Mouse (Mus musculus): ENCODE measurements around the gene Pdik1l. TPM values are rescaled to one million over a fixed set of nuclear protein-coding genes. Genes with fewer than 3 reads are reported as not detected.

The Pdik1l gene
- total and polyA plus RNA-seq, 2 experiments from 2014 or later, result 30.8 to 44.8 TPM

- peak; percentile 70 for DNase-seq (ENCODE audit: low spot score)
- H3K4me3 ChIP-seq (ENCODE audit: low read depth, low read length), result no peak overlapping the region
- no peak overlapping the region for H3K9ac ChIP-seq (replicated peaks; ENCODE audit: low read length, poor library complexity, severe bottlenecking)
- peak overlapping the region; percentile 34 for H3K4me2 ChIP-seq (ENCODE audit: low read depth, low read length, poor library complexity, severe bottlenecking)
- H3K27me3 ChIP-seq (ENCODE audit: insufficient read depth, low read length), result no peaks in the 10 kb centered on the region
- 11% methylated on average over 12 of the region's 12 CpGs for whole genome bisulfite sequencing
- peak; percentile 68 for TF ChIP-seq CTCF (IDR thresholded peaks at IDR 0.05)
- H3K9me3 ChIP-seq (ENCODE audit: low read length), result no peaks in the 10 kb centered on the region
- H3K4me1 ChIP-seq (ENCODE audit: insufficient read depth, low read length), result no peaks in the 10 kb centered on the region; the same call in 1 of the 2 replicates
- ATAC-seq (ENCODE audit: low FRiP score), result peak; percentile 70
- peak overlapping the region; percentile 38; the same call in 1 of the 2 replicates for H3K27ac ChIP-seq (ENCODE audit: low read depth, low read length)
- H3K36me3 ChIP-seq (ENCODE audit: insufficient read depth, low read length), result no peaks in the 10 kb centered on the region
Measured at GRCm38 (mm10) chr4:134307367-134308072, 19.8 kb upstream of the Pdik1l start.

- Histone ChIP-seq H3K36me3 (ENCODE audit: insufficient read depth, low read length) (no peaks in the 10 kb centered on the region), H3K9me3 (ENCODE audit: low read length) (no peaks in the 10 kb centered on the region), H3K4me2 (ENCODE audit: low read depth, low read length, poor library complexity, severe bottlenecking) (0 out of 2 replicates have a peak overlapping the region, but pooled peaks have one; percentile 34), H3K4me3 (ENCODE audit: low read depth, low read length) (no peak overlapping the region), H3K4me1 (ENCODE audit: insufficient read depth, low read length) (no peaks in the 10 kb centered on the region; the same call in 1 of the 2 replicates), H3K27me3 (ENCODE audit: insufficient read depth, low read length) (no peaks in the 10 kb centered on the region), H3K9ac (replicated peaks; ENCODE audit: low read length, poor library complexity, severe bottlenecking) (no peak overlapping the region), H3K27ac (ENCODE audit: low read depth, low read length) (no peak overlapping the region)
- 61% methylated on average over 2 of the region's 2 CpGs for WGBS
- no peak for DNase-seq (ENCODE audit: low spot score)
- ATAC-seq (ENCODE audit: low FRiP score), result no peak
- TF ChIP-seq CTCF (IDR thresholded peaks at IDR 0.05), result no peak
Measured at GRCm38 (mm10) chr4:134306963-134307362, 19.3 kb upstream of the Pdik1l start.

- H3K27me3 ChIP-seq (ENCODE audit: insufficient read depth, low read length), result no peaks in the 10 kb centered on the region
Measured at GRCm38 (mm10) chr4:134302084-134302483, 14.4 kb upstream of the Pdik1l start.

GRCm38 (mm10) chr4:134300316-134300715 is 12.6 kb upstream of the Pdik1l start:
- DNase-seq (ENCODE audit: low spot score), result no peak
- no peak for TF ChIP-seq CTCF (IDR thresholded peaks at IDR 0.05)
- Histone ChIP-seq H3K27ac (ENCODE audit: low read depth, low read length) (no peak overlapping the region), H3K9me3 (ENCODE audit: low read length) (no peaks in the 10 kb centered on the region), H3K27me3 (ENCODE audit: insufficient read depth, low read length) (no peaks in the 10 kb centered on the region), H3K9ac (replicated peaks; ENCODE audit: low read length, poor library complexity, severe bottlenecking) (no peak overlapping the region), H3K4me2 (ENCODE audit: low read depth, low read length, poor library complexity, severe bottlenecking) (no peak overlapping the region), H3K36me3 (ENCODE audit: insufficient read depth, low read length) (no peaks in the 10 kb centered on the region), H3K4me1 (ENCODE audit: insufficient read depth, low read length) (no peaks in the 10 kb centered on the region), H3K4me3 (ENCODE audit: low read depth, low read length) (no peak overlapping the region)
- 73% methylated on average over 9 of the region's 9 CpGs for WGBS
- no peak for ATAC-seq (ENCODE audit: low FRiP score)

More at GRCm38 (mm10) chr4:134302084-134302483, 14.4 kb upstream of the Pdik1l start:
- no peaks in the 10 kb centered on the region for H3K4me1 ChIP-seq (ENCODE audit: insufficient read depth, low read length)
- H3K4me3 ChIP-seq (ENCODE audit: low read depth, low read length), result no peak overlapping the region
- no peak for DNase-seq (ENCODE audit: low spot score)
- H3K36me3 ChIP-seq (ENCODE audit: insufficient read depth, low read length), result no peaks in the 10 kb centered on the region
- H3K9ac ChIP-seq (replicated peaks; ENCODE audit: low read length, poor library complexity, severe bottlenecking), result no peak overlapping the region
- 84% methylated on average over 5 of the region's 5 CpGs for WGBS
- no peak for ATAC-seq (ENCODE audit: low FRiP score)
- TF ChIP-seq CTCF (IDR thresholded peaks at IDR 0.05), result no peak
- H3K9me3 ChIP-seq (ENCODE audit: low read length), result no peaks in the 10 kb centered on the region
- no peak overlapping the region for H3K4me2 ChIP-seq (ENCODE audit: low read depth, low read length, poor library complexity, severe bottlenecking)
- H3K27ac ChIP-seq (ENCODE audit: low read depth, low read length), result no peak overlapping the region

GRCm38 (mm10) chr4:134299498-134299810 is 11.8 kb upstream of the Pdik1l start:
- no peak for TF ChIP-seq CTCF (IDR thresholded peaks at IDR 0.05)
- no peak overlapping the region for H3K27ac ChIP-seq (ENCODE audit: low read depth, low read length)
- no peaks in the 10 kb centered on the region for H3K27me3 ChIP-seq (ENCODE audit: insufficient read depth, low read length)
- no peaks in the 10 kb centered on the region for H3K9me3 ChIP-seq (ENCODE audit: low read length)
- H3K4me1 ChIP-seq (ENCODE audit: insufficient read depth, low read length), result no peaks in the 10 kb centered on the region
- no peak overlapping the region for H3K4me3 ChIP-seq (ENCODE audit: low read depth, low read length)
- H3K9ac ChIP-seq (replicated peaks; ENCODE audit: low read length, poor library complexity, severe bottlenecking), result no peak overlapping the region
- no peak for ATAC-seq (ENCODE audit: low FRiP score)
- H3K36me3 ChIP-seq (ENCODE audit: insufficient read depth, low read length), result no peaks in the 10 kb centered on the region
- H3K4me2 ChIP-seq (ENCODE audit: low read depth, low read length, poor library complexity, severe bottlenecking), result no peak overlapping the region
- WGBS, result 62% methylated on average over 4 of the region's 4 CpGs
- no peak for DNase-seq (ENCODE audit: low spot score)

GRCm38 (mm10) chr4:134298626-134299497 is 11.2 kb upstream of the Pdik1l start:
- Histone ChIP-seq H3K9me3 (ENCODE audit: low read length) (no peaks in the 10 kb centered on the region), H3K36me3 (ENCODE audit: insufficient read depth, low read length) (no peaks in the 10 kb centered on the region), H3K27me3 (ENCODE audit: insufficient read depth, low read length) (no peaks in the 10 kb centered on the region), H3K4me2 (ENCODE audit: low read depth, low read length, poor library complexity, severe bottlenecking) (no peak overlapping the region), H3K4me1 (ENCODE audit: insufficient read depth, low read length) (no peaks in the 10 kb centered on the region), H3K27ac (ENCODE audit: low read depth, low read length) (no peak overlapping the region), H3K4me3 (ENCODE audit: low read depth, low read length) (no peak overlapping the region), H3K9ac (replicated peaks; ENCODE audit: low read length, poor library complexity, severe bottlenecking) (no peak overlapping the region)
- ATAC-seq (ENCODE audit: low FRiP score), result no peak
- TF ChIP-seq CTCF (IDR thresholded peaks at IDR 0.05), result no peak
- WGBS, result 80% methylated on average over 19 of the region's 19 CpGs
- no peak for DNase-seq (ENCODE audit: low spot score)
